Mouse (Mus musculus) liver, adult 2 months (tissue): ENCODE measurements around the gene Chodl.

Source experiments
- CTCF ChIP-seq: fragments of 200-500 bp; IDR thresholded peaks from 2 replicates; pipeline ENCODE4 v1.5.1; 2011; ENCODE audit warnings: low read depth, low read length, control low read depth
- POLR2A ChIP-seq: fragments of 200-500 bp; IDR thresholded peaks from 2 replicates; pipeline ENCODE4 v1.6.1; 2011; ENCODE audit warnings: low read length, control low read depth; ENCODE audit not compliant: insufficient read depth; ENCODE audit errors: extremely low read depth

- no peak for TF ChIP-seq POLR2A
- no peak for TF ChIP-seq CTCF
Observed at GRCm38 (mm10) chr16:78969091-78969731, 38.5 kb downstream of the Chodl start.
